7 mouse cellular contexts compared by ENCODE assay signal in the genomic region with DNA sequence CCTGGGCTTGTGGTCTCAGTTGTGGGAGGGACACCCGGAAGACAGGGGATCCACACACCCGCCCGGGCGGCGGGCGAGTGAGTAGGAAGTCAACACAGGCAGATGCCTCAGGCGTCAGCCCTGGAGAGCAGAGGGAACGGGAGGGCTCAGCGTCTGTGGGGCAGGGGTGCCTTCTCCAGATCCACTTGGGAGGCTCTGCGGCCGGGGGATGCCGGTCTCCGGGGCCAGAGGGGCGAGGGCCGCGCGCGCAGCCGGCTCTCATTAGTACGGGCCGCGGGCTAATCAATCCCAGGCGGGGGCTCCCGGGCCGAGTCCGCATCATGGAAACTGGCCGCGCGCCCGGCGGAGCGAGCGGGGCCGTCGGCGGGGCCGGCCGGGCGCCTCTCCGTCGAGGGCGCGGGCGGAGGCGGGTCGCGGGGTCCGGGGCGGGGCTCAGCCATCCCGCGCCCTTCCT. TPM values are rescaled to one million over a fixed set of nuclear protein-coding genes. Genes with fewer than 3 reads are reported as not detected.
DNase-seq lines count a peak whose midpoint lies in the region; ATAC-seq lines count a peak whose summit lies in the region.

No protein-coding gene starts in this region.

- peak; percentile 4; the same call in 1 of the 2 replicates for ATAC-seq in heart, embryonic 12.5 days (ENCODE audit: insufficient number of reproducible peaks, low FRiP score)

- H3K27me3 ChIP-seq in heart, embryonic 12.5 days (replicated peaks) = peaks cover 18% of the 10 kb centered on the region
- peaks cover 100% of the 10 kb centered on the region for H3K27me3 ChIP-seq in midbrain, embryonic 10.5 days (ENCODE audit: low read depth, poor library complexity, severe bottlenecking)

- H3K4me2 ChIP-seq in heart, embryonic 12.5 days = peak overlapping the region; percentile 72

- peaks cover 78% of the 10 kb centered on the region for H3K4me1 ChIP-seq in heart, embryonic 12.5 days (replicated peaks)
- peaks cover 71% of the 10 kb centered on the region for H3K4me1 ChIP-seq in midbrain, embryonic 10.5 days

- H3K27ac ChIP-seq in heart, embryonic 12.5 days (ENCODE audit: poor library complexity, severe bottlenecking) = peak overlapping the region; percentile 80
- H3K27ac ChIP-seq in midbrain, embryonic 10.5 days (replicated peaks) = peak overlapping the region; percentile 75; the same call in 1 of the 2 replicates

- peak overlapping the region; percentile 89 for H3K9ac ChIP-seq in heart, embryonic 12.5 days

- DNase-seq in R1 (ENCODE audit: low read depth, low spot score) = peak; percentile 66
- peak; percentile 64 for DNase-seq in embryo, embryonic 10.5 days (ENCODE audit: low spot score)
- DNase-seq in kidney, postnatal 14 days = peak; percentile 80
- DNase-seq in midbrain, embryonic 10.5 days (ENCODE audit: low spot score) = peak; percentile 59
- DNase-seq in cerebellum, postnatal 14 days = no peak
- DNase-seq in cerebellum, adult 9-11 months = no peak

- H3K4me3 ChIP-seq in heart, embryonic 12.5 days = peak overlapping the region; percentile 76
- peak overlapping the region; percentile 60 for H3K4me3 ChIP-seq in midbrain, embryonic 10.5 days

- H3K36me3 ChIP-seq in heart, embryonic 12.5 days = peaks cover 18% of the 10 kb centered on the region
- peaks cover 24% of the 10 kb centered on the region for H3K36me3 ChIP-seq in midbrain, embryonic 10.5 days

- WGBS in heart, embryonic 12.5 days = 2% methylated on average over 51 of the region's 51 CpGs
- WGBS in midbrain, embryonic 10.5 days = under 1% methylated on average over 51 of the region's 51 CpGs

- no peaks in the 10 kb centered on the region for H3K9me3 ChIP-seq in heart, embryonic 12.5 days (replicated peaks)
- no peaks in the 10 kb centered on the region for H3K9me3 ChIP-seq in midbrain, embryonic 10.5 days (replicated peaks)

RNA-seq across cellular contexts. Expression of gene Tmem200b, which starts 1.4 kb away (rescaled TPM):
- 6.9 and 8.2 TPM in 2 replicates for polyA plus RNA-seq in heart, embryonic 12.5 days (2016; fragmentation: Nextera tagmentation; extraction: Ambion mirVana)
- polyA plus RNA-seq in midbrain, embryonic 10.5 days (2016; fragmentation: Nextera tagmentation; extraction: Ambion mirVana) = 0.39 and 0.49 TPM in 2 replicates

RNA-seq across cellular contexts. Expression of gene Srsf4, which starts 46.8 kb away (rescaled TPM):
- 86.1 and 87.1 TPM in 2 replicates for polyA plus RNA-seq in heart, embryonic 12.5 days (2016; fragmentation: Nextera tagmentation; extraction: Ambion mirVana)
- polyA plus RNA-seq in midbrain, embryonic 10.5 days (2016; fragmentation: Nextera tagmentation; extraction: Ambion mirVana) = 147 and 157 TPM in 2 replicates

Comparison
In these comparisons a context has a peak if more than half of its experiments do, and no peak if none do; other contexts are left out.
1. DNase-seq: peak in R1 (single experiment), embryo, embryonic 10.5 days (single experiment), kidney, postnatal 14 days (single experiment) and midbrain, embryonic 10.5 days (single experiment); none in cerebellum, postnatal 14 days (0 of 2) and cerebellum, adult 9-11 months (single experiment).